Mouse (Mus musculus): ENCODE results near the gene Nf2. TPM values are rescaled to one million over a fixed set of nuclear protein-coding genes. Genes with fewer than 3 reads are reported as not detected.

Gene Nf2
- 100 to 1,000 TPM in 1 of 2 experiments, 10 to 100 TPM in 1; 92.9 to 101 TPM for total RNA-seq (2021)

- peak; percentile 96 to 97 for DNase-seq
These were observed at the start of gene Nf2 for GRCm38 (mm10) chr11:4849258-4849943. Nf2 (minus strand) TSS chr11:4849536.

GRCm38 (mm10) chr11:4894848-4895816 lies 45.8 kb upstream of the Nf2 start, which contains the start of gene Thoc5:
Thoc5 (plus strand) TSS chr11:4895320.
- DNase-seq, result peak; percentile 84 to 85

DNA sequence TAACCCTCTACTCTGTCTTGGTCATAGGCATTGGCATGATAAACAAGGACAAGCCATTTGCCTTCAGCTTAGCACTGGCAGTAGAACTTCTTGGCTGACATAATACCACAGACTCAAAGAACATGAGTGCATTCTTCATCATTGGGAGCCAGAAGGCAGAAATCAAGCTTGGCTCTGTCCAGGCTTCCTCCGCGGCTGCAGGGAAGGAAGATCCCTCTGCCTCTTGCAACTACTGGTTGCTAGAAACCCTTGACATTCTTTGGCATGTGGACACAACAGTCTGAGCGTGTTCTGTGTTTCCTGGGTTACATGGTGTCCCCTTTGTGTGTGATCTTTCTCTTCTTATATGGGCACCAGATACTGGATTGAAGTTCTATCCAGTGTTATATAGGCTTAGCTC lies 37.7 kb upstream of the Nf2 start:
- DNase-seq, result no peak

DNA sequence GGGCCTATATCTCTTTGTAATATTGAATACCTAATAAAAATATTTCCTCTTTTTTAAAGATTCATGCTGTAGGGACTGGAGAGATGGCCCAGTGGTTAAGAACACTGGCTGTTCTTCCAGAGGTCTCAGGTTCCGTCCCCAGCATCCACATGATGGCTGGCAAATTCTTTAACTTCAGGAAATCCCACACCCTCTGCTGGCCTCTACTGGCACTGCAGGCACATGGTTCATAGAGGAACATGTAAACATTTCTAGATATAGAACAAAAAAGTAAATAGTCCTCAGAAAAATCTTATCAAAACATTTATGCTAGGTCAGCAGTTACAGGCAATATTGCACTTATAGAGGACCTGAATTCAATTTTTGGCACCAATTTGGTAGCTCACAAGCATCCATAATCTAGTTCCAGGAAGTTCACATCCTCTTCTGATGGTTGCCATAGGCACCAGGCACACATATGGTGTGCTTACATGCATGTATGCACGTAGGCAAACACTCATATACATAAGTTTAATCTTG lies 36.1 kb upstream of the Nf2 start:
- DNase-seq, result peak; percentile 16 to 38

GRCm38 (mm10) chr11:4882892-4883627 lies 33.7 kb upstream of the Nf2 start:
- no peak for DNase-seq

- DNase-seq, result no peak
These were observed 31.8 kb upstream of the Nf2 start for GRCm38 (mm10) chr11:4881087-4881486.

GRCm38 (mm10) chr11:4874551-4874950 lies 25.2 kb upstream of the Nf2 start:
- no peak for DNase-seq

DNA sequence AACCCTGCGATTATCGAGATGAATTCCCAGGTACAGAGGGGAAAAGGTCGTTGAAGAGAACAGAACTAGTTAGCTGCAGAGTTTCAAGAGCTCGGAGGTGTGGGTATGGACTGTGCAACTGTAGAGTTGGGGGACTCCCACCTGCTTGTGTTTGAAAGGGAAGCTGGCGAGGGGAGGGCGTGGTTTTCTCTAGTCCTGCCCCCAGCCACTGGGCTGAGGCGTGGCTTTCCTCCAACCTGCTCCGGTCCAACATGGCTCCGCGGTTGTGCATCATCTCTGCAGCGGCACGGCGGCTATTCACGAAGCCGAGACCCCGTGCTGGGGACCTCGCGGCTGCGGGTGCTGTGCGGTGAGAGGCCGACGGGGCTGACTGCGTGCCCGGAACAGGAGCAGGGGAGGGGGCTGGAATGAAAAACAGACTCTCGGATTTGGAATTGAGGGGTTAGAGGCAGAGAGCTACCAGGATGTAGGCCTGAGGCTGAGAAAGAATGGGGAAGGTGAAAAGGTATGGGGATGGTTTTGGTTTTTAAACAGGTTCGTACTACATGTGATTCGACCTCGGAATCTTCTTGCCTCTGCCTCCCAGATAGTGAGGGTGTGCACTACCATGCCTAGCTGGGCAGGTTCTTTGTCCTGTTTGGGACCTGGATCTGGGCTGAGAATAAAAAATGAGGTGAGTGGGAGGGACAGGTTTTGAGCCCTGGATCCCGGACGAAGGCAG lies 24.6 kb upstream of the Nf2 start, which contains the start of gene Nipsnap1:
TSS of gene Nipsnap1 (plus strand) at position 197 of the 721 bp plus-strand sequence.
- peak; percentile 78 to 80 for DNase-seq

GRCm38 (mm10) chr11:4865645-4866251 lies 16.4 kb upstream of the Nf2 start:
- DNase-seq, result peak; percentile 39 to 56

GRCm38 (mm10) chr11:4862730-4863129 lies 13.4 kb upstream of the Nf2 start:
- no peak for DNase-seq

GRCm38 (mm10) chr11:4861816-4862604 lies 12.7 kb upstream of the Nf2 start:
- DNase-seq, result no peak

DNA sequence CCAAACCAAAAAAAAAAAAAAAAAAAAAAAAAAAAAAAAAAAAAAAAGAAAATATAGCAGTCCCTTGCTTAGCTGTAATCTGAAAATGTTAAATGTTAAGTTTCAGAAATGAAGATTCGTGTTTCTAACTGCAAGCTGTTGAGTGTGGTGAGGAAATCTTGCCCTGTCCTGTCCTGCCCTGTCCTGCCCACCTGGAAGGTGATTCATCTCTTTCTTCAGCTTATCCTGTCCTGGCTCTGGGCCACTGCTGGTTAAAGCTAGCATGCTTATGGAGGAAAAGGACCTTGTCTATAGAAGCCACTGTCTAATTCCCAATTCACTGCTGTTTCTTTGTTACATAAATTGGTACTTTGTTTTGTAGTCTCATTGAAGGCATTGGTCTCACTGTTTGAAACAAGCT lies 11.7 kb upstream of the Nf2 start:
- no peak for DNase-seq

GRCm38 (mm10) chr11:4858416-4858815 lies 9.1 kb upstream of the Nf2 start:
- no peak for DNase-seq

DNA sequence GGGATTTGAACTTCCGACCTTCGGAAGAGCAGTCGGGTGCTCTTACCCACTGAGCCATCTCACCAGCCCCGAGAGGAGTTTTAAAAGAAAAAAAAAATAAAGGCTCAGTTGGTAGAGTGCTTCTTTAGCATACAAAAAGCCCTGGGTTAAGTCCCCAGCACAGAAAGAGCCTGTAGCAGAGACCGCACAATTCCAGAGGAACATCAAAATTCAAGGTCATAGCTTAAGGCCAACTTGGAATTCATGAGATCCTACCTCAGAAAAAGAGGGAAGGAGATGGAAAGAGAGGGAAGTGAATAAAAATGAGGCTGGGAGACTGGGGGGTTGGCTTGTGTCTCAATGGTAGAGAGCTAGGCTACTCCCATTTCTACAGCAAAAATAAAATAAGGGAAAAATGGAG lies 4.8 kb upstream of the Nf2 start:
- no peak for DNase-seq

DNA sequence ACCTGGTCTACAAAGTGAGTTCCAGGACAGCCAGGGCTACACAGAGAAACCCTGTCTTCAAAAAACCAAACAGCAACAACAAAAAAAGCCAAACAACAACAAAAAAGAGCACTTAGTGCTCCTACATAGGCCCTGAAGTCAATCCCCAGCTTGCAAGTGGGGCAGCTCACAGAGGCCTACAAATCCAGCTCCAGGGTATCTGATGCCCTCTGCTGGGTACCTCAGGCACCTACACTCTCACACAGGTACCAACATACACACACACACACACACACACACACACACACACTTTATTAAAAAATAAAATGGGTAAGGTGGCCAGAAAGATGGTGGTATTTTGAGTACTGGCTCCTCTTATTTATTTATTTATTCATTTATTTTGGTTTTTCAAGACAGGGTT lies 3.7 kb upstream of the Nf2 start:
- DNase-seq, result no peak

- DNase-seq, result no peak
These were observed 1.1 kb upstream of the Nf2 start for GRCm38 (mm10) chr11:4850404-4850803.

GRCm38 (mm10) chr11:4848483-4849248 lies 670 bp downstream of the Nf2 start:
- DNase-seq, result peak; percentile 22 to 31

DNA sequence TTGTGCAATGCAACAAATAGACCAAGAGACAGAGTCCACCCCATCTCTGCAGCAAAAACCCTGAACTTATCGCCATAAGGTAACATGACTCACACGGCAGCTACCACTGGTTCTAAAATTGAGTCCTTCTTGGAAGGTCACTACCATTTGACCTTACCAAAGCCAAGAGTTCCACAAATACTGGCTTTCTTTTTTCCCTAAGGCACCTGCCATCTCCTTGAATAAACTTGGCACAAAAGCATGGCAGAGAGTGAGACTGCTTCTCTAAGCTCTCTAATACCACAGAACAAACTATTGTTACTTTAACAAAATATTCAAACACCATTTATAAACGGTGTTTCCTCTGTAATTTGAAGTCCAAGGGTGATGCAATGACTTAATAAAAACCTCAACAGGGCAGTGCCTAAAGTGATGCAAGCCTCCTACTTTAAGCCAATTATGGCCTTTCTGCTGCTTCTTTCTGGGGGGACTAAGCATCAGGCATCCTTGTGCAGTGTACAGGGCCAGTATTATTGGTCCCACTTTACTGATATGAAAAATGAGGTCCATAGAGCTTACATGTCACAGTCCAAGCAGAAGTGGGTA lies 8.3 kb downstream of the Nf2 start:
- no peak for DNase-seq

GRCm38 (mm10) chr11:4838235-4838634 lies 11.1 kb downstream of the Nf2 start:
- DNase-seq, result no peak

Data from layer of hippocampus, postnatal 36 days (tissue).